Mouse (Mus musculus) stomach, postnatal 0 days (tissue): ENCODE results near the gene Dst. TPM values are rescaled to one million over a fixed set of nuclear protein-coding genes. Genes with fewer than 3 reads are reported as not detected.
A peak's percentile ranks its signal among the peaks of the same experiment; 100 is the strongest.

Experiments
- ATAC-seq: fragments of 200-750 bp; cut with Nextera tagmentation; 2 replicates; pipeline ENCODE4 v1.8.0; 2017; ENCODE audit not compliant: low FRiP score, low TSS enrichment
- DNase-seq: peaks from one replicate; pipeline ENCODE4 v3.0.0-alpha.2; 2016; ENCODE audit warnings: low spot score
- H3K27ac ChIP-seq: fragments of 300-500 bp; sonication (generic); replicated peaks from 2 replicates; pipeline ENCODE4 v1.5.1; 2014; ENCODE audit warnings: mild to moderate bottlenecking, control low read depth
- H3K27me3 ChIP-seq: fragments of 300-500 bp; sonication (generic); 2 replicates; pipeline ENCODE4 v1.6.1; 2014; ENCODE audit warnings: low read length; ENCODE audit not compliant: control insufficient read depth, insufficient read depth
- H3K36me3 ChIP-seq: fragments of 300-500 bp; sonication (generic); 2 replicates; pipeline ENCODE4 v1.6.1; 2014; ENCODE audit warnings: low read length, mixed read lengths; ENCODE audit not compliant: control insufficient read depth, insufficient read depth
- H3K4me1 ChIP-seq: fragments of 300-500 bp; sonication (generic); replicated peaks from 2 replicates; pipeline ENCODE4 v1.6.1; 2014; ENCODE audit warnings: antibody characterized with exemption; ENCODE audit not compliant: control insufficient read depth, insufficient read depth
- H3K4me2 ChIP-seq: fragments of 300-500 bp; sonication (generic); replicated peaks from 2 replicates; pipeline ENCODE4 v1.6.1; 2014; ENCODE audit warnings: low read depth, mild to moderate bottlenecking, control low read depth, moderate library complexity
- H3K4me3 ChIP-seq: fragments of 300-500 bp; sonication (generic); 2 replicates; pipeline ENCODE4 v1.5.1; 2014; ENCODE audit warnings: low read depth, low read length, control low read depth
- H3K9ac ChIP-seq: fragments of 300-500 bp; sonication (generic); 2 replicates; pipeline ENCODE4 v1.6.1; 2014; ENCODE audit warnings: mild to moderate bottlenecking, low read length, control low read depth, mixed read lengths
- H3K9me3 ChIP-seq: fragments of 300-500 bp; sonication (generic); 2 replicates; pipeline ENCODE4 v1.6.1; 2016; ENCODE audit warnings: low read length; ENCODE audit not compliant: control insufficient read depth
- CTCF ChIP-seq: IDR thresholded peaks from 2 replicates; pipeline ENCODE4 v1.5.1; 2016; ENCODE audit warnings: antibody characterized with exemption, low read depth, mild to moderate bottlenecking, moderate library complexity
- EP300 ChIP-seq: optimal IDR thresholded peaks from 2 replicates; pipeline ENCODE3; 2016; ENCODE audit warnings: antibody characterized with exemption
- WGBS: fragments of 180-500 bp; shearing (Covaris S2); extraction: QIAGEN DNeasy Blood & Tissue Kit; methylation state at CpG from one replicate; pipeline ENCODE4 v1.1.7; 2014; 5-methylcytosine and 5-hydroxymethylcytosine counted together
- polyA plus RNA-seq: library from polyadenylated mRNA; unstranded; fragments of >200 nt; fragmentation: Nextera tagmentation; extraction: Ambion mirVana; gene quantifications from 2 replicates; pipeline ENCODE4 v1.2.1, GENCODE M21; 2015

Gene Dst
- polyA plus RNA-seq, 1 experiment from 2014 or later, result 16.4 TPM

- TF ChIP-seq EP300, result no peak
- no peak for TF ChIP-seq CTCF
- WGBS, result 40% methylated on average over 2 of the region's 2 CpGs
- Histone ChIP-seq H3K36me3 (no peaks in the 10 kb centered on the region), H3K4me1 (no peaks in the 10 kb centered on the region), H3K4me2 (no peak overlapping the region), H3K4me3 (no peak overlapping the region), H3K9ac (no peak overlapping the region), H3K27me3 (no peaks in the 10 kb centered on the region), H3K9me3 (no peaks in the 10 kb centered on the region), H3K27ac (no peak overlapping the region)
- DNase-seq (no peak), ATAC-seq (no peak)
Observed at GRCm38 (mm10) chr1:33969910-33970309, 61.9 kb downstream of the Dst start.

- 86% methylated on average over 11 of the region's 11 CpGs for WGBS
Observed at GRCm38 (mm10) chr1:33974401-33974800, 66.4 kb downstream of the Dst start.

GRCm38 (mm10) chr1:33975333-33975732 lies 67.3 kb downstream of the Dst start:
- no peak overlapping the region for H3K9ac ChIP-seq
- H3K27me3 ChIP-seq, result no peaks in the 10 kb centered on the region
- 70% methylated on average over 4 of the region's 4 CpGs for WGBS
- TF ChIP-seq CTCF (no peak), EP300 (no peak)
- no peak overlapping the region for H3K4me2 ChIP-seq
- no peak overlapping the region for H3K27ac ChIP-seq
- no peaks in the 10 kb centered on the region for H3K4me1 ChIP-seq
- H3K9me3 ChIP-seq, result no peaks in the 10 kb centered on the region
- DNase-seq (no peak), ATAC-seq (no peak)
- H3K36me3 ChIP-seq, result no peaks in the 10 kb centered on the region
- no peak overlapping the region for H3K4me3 ChIP-seq

More at GRCm38 (mm10) chr1:33974401-33974800, 66.4 kb downstream of the Dst start:
- no peaks in the 10 kb centered on the region for H3K4me1 ChIP-seq
- no peak overlapping the region for H3K9ac ChIP-seq
- H3K27ac ChIP-seq, result no peak overlapping the region
- DNase-seq (no peak), ATAC-seq (no peak)
- H3K4me3 ChIP-seq, result no peak overlapping the region
- no peaks in the 10 kb centered on the region for H3K27me3 ChIP-seq
- TF ChIP-seq CTCF (no peak), EP300 (no peak)
- H3K36me3 ChIP-seq, result no peaks in the 10 kb centered on the region
- H3K9me3 ChIP-seq, result no peaks in the 10 kb centered on the region
- H3K4me2 ChIP-seq, result no peak overlapping the region

GRCm38 (mm10) chr1:33977832-33978231 lies 69.8 kb downstream of the Dst start:
- Histone ChIP-seq H3K36me3 (no peaks in the 10 kb centered on the region), H3K9me3 (no peaks in the 10 kb centered on the region), H3K9ac (no peak overlapping the region), H3K4me3 (no peak overlapping the region), H3K27ac (no peak overlapping the region), H3K27me3 (no peaks in the 10 kb centered on the region), H3K4me1 (no peaks in the 10 kb centered on the region), H3K4me2 (no peak overlapping the region)
- ATAC-seq (no peak), DNase-seq (no peak)
- no peak for TF ChIP-seq CTCF
- WGBS, result 94% methylated on average over 6 of the region's 6 CpGs

- ATAC-seq, result no peak
- H3K4me1 ChIP-seq, result no peaks in the 10 kb centered on the region
- no peak overlapping the region for H3K9ac ChIP-seq
- no peak overlapping the region for H3K27ac ChIP-seq
- TF ChIP-seq CTCF, result no peak
- no peak for TF ChIP-seq EP300
- DNase-seq, result no peak
- 77% methylated on average over 12 of the region's 12 CpGs for WGBS
- no peaks in the 10 kb centered on the region for H3K27me3 ChIP-seq
- no peaks in the 10 kb centered on the region for H3K36me3 ChIP-seq
- no peak overlapping the region for H3K4me3 ChIP-seq
- H3K4me2 ChIP-seq, result no peak overlapping the region
- H3K9me3 ChIP-seq, result no peaks in the 10 kb centered on the region
Observed at GRCm38 (mm10) chr1:33980420-33980819, 72.4 kb downstream of the Dst start.

- WGBS, result 73% methylated on average over 12 of the region's 13 CpGs
- DNase-seq (no peak), ATAC-seq (peak; percentile 54)
- H3K4me1 ChIP-seq, result no peaks in the 10 kb centered on the region
- TF ChIP-seq CTCF, result no peak
- no peak for TF ChIP-seq EP300
- H3K27ac ChIP-seq, result no peak overlapping the region
- no peak overlapping the region for H3K4me3 ChIP-seq
- no peak overlapping the region for H3K4me2 ChIP-seq
- H3K36me3 ChIP-seq, result no peaks in the 10 kb centered on the region
- H3K27me3 ChIP-seq, result no peaks in the 10 kb centered on the region
- no peak overlapping the region for H3K9ac ChIP-seq
- no peaks in the 10 kb centered on the region for H3K9me3 ChIP-seq
Observed at GRCm38 (mm10) chr1:33989643-33990042, 81.6 kb downstream of the Dst start.
